Mouse (Mus musculus) liver, adult 2 months (tissue): Measurements from ENCODE around the gene Gm13290. TPM values are rescaled to one million over a fixed set of nuclear protein-coding genes. Genes with fewer than 3 reads are reported as not detected.

Experiments
- DNase-seq: peaks from one replicate; pipeline ENCODE4 v3.0.0-alpha.2; 2011; ENCODE audit warnings: low read depth, low spot score; ENCODE audit errors: extremely low read depth
- H3K27ac ChIP-seq: fragments of 200-500 bp; replicated peaks from 2 replicates; pipeline ENCODE4 v1.5.1; 2012; ENCODE audit warnings: low read depth, mild to moderate bottlenecking, control low read depth, inconsistent platforms, low read length; ENCODE audit not compliant: insufficient read depth
- H3K27me3 ChIP-seq: fragments of 200-500 bp; 2 replicates; pipeline ENCODE4 v1.6.1; 2012; ENCODE audit warnings: mild to moderate bottlenecking, moderate library complexity, low read length, inconsistent platforms; ENCODE audit not compliant: control insufficient read depth, insufficient read depth
- H3K36me3 ChIP-seq: fragments of 200-500 bp; 2 replicates; pipeline ENCODE4 v1.6.1; 2012; ENCODE audit warnings: low read length, inconsistent platforms; ENCODE audit not compliant: control insufficient read depth, insufficient read depth
- H3K4me1 ChIP-seq: fragments of 200-500 bp; 2 replicates; pipeline ENCODE4 v1.6.1; 2011; ENCODE audit warnings: low read length; ENCODE audit not compliant: control insufficient read depth, insufficient read depth
- H3K4me3 ChIP-seq: fragments of 200-500 bp; 2 replicates; pipeline ENCODE4 v1.5.1; 2011; ENCODE audit warnings: low read depth, mild to moderate bottlenecking, control low read depth, low read length, moderate library complexity; ENCODE audit not compliant: insufficient read depth
- H3K79me2 ChIP-seq: fragments of 200-500 bp; 2 replicates; pipeline ENCODE4 v1.6.1; 2012; ENCODE audit warnings: inconsistent platforms, mild to moderate bottlenecking, low read length, moderate library complexity; ENCODE audit not compliant: control insufficient read depth, insufficient read depth
- H3K9ac ChIP-seq: fragments of 200-500 bp; 2 replicates; pipeline ENCODE4 v1.6.1; 2012; ENCODE audit warnings: low read depth, mild to moderate bottlenecking, control low read depth, inconsistent platforms, low read length
- CTCF ChIP-seq: fragments of 200-500 bp; IDR thresholded peaks from 2 replicates; pipeline ENCODE4 v1.5.1; 2011; ENCODE audit warnings: low read depth, low read length, control low read depth
- POLR2A ChIP-seq: fragments of 200-500 bp; IDR thresholded peaks from 2 replicates; pipeline ENCODE4 v1.6.1; 2011; ENCODE audit warnings: low read length, control low read depth; ENCODE audit not compliant: insufficient read depth; ENCODE audit errors: extremely low read depth
- WGBS: fragments of 180-500 bp; shearing (Covaris S2); methylation state at CpG from one replicate; pipeline ENCODE4 v1.1.7; 2018; 5-methylcytosine and 5-hydroxymethylcytosine counted together
- polyA plus RNA-seq: library from polyadenylated mRNA; depleted of rRNA; stranded (reverse); fragments of >200 nt; gene quantifications from 2 replicates; pipeline ENCODE4 v1.2.3, GENCODE M21; 2012; rRNA removed
- total RNA-seq: library from RNA; depleted of rRNA; stranded (reverse); fragments of >200 nt; gene quantifications from 2 replicates; pipeline ENCODE4 v1.2.3, GENCODE M21; 2014; rRNA removed

The Gm13290 gene
- total and polyA plus RNA-seq, 2 experiments = not detected

GRCm38 (mm10) chr4:88815928-88816327 is 42.3 kb downstream of the Gm13290 start, which contains the start of gene Ifna7:
Gene Ifna7, plus strand, starts transcription at chr4:88816228.
- H3K4me3 ChIP-seq = no peak within 1 kb of the TSS
- H3K79me2 ChIP-seq = no peaks in the 10 kb centered on the region
- no peaks in the 10 kb centered on the region for H3K27me3 ChIP-seq
- H3K9ac ChIP-seq = no peak within 1 kb of the TSS
- no peak for TF ChIP-seq CTCF
- no peak for TF ChIP-seq POLR2A
- 48% methylated on average over 3 of the region's 3 CpGs for WGBS
- H3K27ac ChIP-seq = no peak within 1 kb of the TSS
- no peaks in the 10 kb centered on the region for H3K4me1 ChIP-seq
- no peaks in the 10 kb centered on the region for H3K36me3 ChIP-seq
- DNase-seq = no peak

- no peak for DNase-seq
- no peak within 1 kb of the TSS for H3K27ac ChIP-seq
- no peaks in the 10 kb centered on the region for H3K27me3 ChIP-seq
- TF ChIP-seq POLR2A (no peak), CTCF (no peak)
- no peak within 1 kb of the TSS for H3K9ac ChIP-seq
- H3K79me2 ChIP-seq = no peaks in the 10 kb centered on the region
- WGBS = 79% methylated on average over 1 of the region's 1 CpGs
- no peaks in the 10 kb centered on the region for H3K4me1 ChIP-seq
- H3K4me3 ChIP-seq = no peak within 1 kb of the TSS
- no peaks in the 10 kb centered on the region for H3K36me3 ChIP-seq
Measured at GRCm38 (mm10) chr4:88819659-88820058, 46.0 kb downstream of the Gm13290 start, which contains the start of gene Ifna11. Gene Ifna11, plus strand, starts transcription at chr4:88819959.

GRCm38 (mm10) chr4:88822995-88823394 is 49.4 kb downstream of the Gm13290 start:
- no peaks in the 10 kb centered on the region for H3K36me3 ChIP-seq
- no peak overlapping the region for H3K9ac ChIP-seq
- TF ChIP-seq POLR2A (no peak), CTCF (no peak; the same call in 1 of the 2 replicates)
- no peaks in the 10 kb centered on the region for H3K4me1 ChIP-seq
- no peak for DNase-seq
- H3K27ac ChIP-seq = no peak overlapping the region
- no peaks in the 10 kb centered on the region for H3K79me2 ChIP-seq
- H3K27me3 ChIP-seq = no peaks in the 10 kb centered on the region
- H3K4me3 ChIP-seq = no peak overlapping the region
- 25% methylated on average over 4 of the region's 4 CpGs for WGBS

Other genes with a start within 250 kb of the Gm13290 start
Only the 30 nearest of the 31 such genes appear.
- not detected in 2 replicates for gene Ifna14, start 202.0 kb upstream of the Gm13290 start, total RNA-seq
- not detected in 2 replicates for gene Ifna14, start 202.0 kb upstream of the Gm13290 start, polyA plus RNA-seq
- not detected in 2 replicates for gene Ifna9, start 181.4 kb upstream of the Gm13290 start, total RNA-seq
- gene Ifna9, start 181.4 kb upstream of the Gm13290 start, polyA plus RNA-seq = not detected in 2 replicates
- gene Ifna12, start 170.5 kb upstream of the Gm13290 start, total RNA-seq = not detected in 2 replicates
- gene Ifna12, start 170.5 kb upstream of the Gm13290 start, polyA plus RNA-seq = not detected in 2 replicates
- not detected in 2 replicates for gene C87499, start 139.4 kb upstream of the Gm13290 start, total RNA-seq
- gene C87499, start 139.4 kb upstream of the Gm13290 start, polyA plus RNA-seq = not detected in 2 replicates
- not detected in 2 replicates for gene Ifna13, start 129.4 kb upstream of the Gm13290 start, total RNA-seq
- not detected in 2 replicates for gene Ifna13, start 129.4 kb upstream of the Gm13290 start, polyA plus RNA-seq
- gene Ifna16, start 96.9 kb upstream of the Gm13290 start, total RNA-seq = not detected in 2 replicates
- gene Ifna16, start 96.9 kb upstream of the Gm13290 start, polyA plus RNA-seq = not detected in 2 replicates
- gene Ifna2, start 89.9 kb upstream of the Gm13290 start, total RNA-seq = not detected in 2 replicates
- not detected in 2 replicates for gene Ifna2, start 89.9 kb upstream of the Gm13290 start, polyA plus RNA-seq
- gene Ifnab, start 82.5 kb upstream of the Gm13290 start, total RNA-seq = not detected in 2 replicates
- not detected in 2 replicates for gene Ifnab, start 82.5 kb upstream of the Gm13290 start, polyA plus RNA-seq
- 0.18 TPM in 1 of 2 replicates, not detected in the other for gene Gm26566, start 52.0 kb upstream of the Gm13290 start, total RNA-seq
- gene Gm26566, start 52.0 kb upstream of the Gm13290 start, polyA plus RNA-seq = not detected in 2 replicates
- gene Klhl9, start 51.4 kb upstream of the Gm13290 start, total RNA-seq = 60.3 and 68.1 TPM in 2 replicates
- 9.8 and 10.2 TPM in 2 replicates for gene Klhl9, start 51.4 kb upstream of the Gm13290 start, polyA plus RNA-seq
- gene Gm13271, start 19.0 kb upstream of the Gm13290 start, total RNA-seq = not detected in 2 replicates
- gene Gm13271, start 19.0 kb upstream of the Gm13290 start, polyA plus RNA-seq = not detected in 2 replicates
- not detected in 2 replicates for gene Gm13283, start 13.7 kb upstream of the Gm13290 start, total RNA-seq
- not detected in 2 replicates for gene Gm13283, start 13.7 kb upstream of the Gm13290 start, polyA plus RNA-seq
- gene Gm13289, start 3.1 kb downstream of the Gm13290 start, total RNA-seq = not detected in 2 replicates
- not detected in 2 replicates for gene Gm13289, start 3.1 kb downstream of the Gm13290 start, polyA plus RNA-seq
- gene Gm13272, start 6.0 kb downstream of the Gm13290 start, total RNA-seq = not detected in 2 replicates
- not detected in 2 replicates for gene Gm13272, start 6.0 kb downstream of the Gm13290 start, polyA plus RNA-seq
- not detected in 2 replicates for gene Ifnz, start 8.3 kb downstream of the Gm13290 start, total RNA-seq
- not detected in 2 replicates for gene Ifnz, start 8.3 kb downstream of the Gm13290 start, polyA plus RNA-seq
- not detected in 2 replicates for gene Gm13276, start 11.9 kb downstream of the Gm13290 start, total RNA-seq
- not detected in 2 replicates for gene Gm13276, start 11.9 kb downstream of the Gm13290 start, polyA plus RNA-seq
- gene Gm13277, start 14.8 kb downstream of the Gm13290 start, total RNA-seq = not detected in 2 replicates
- not detected in 2 replicates for gene Gm13277, start 14.8 kb downstream of the Gm13290 start, polyA plus RNA-seq
- gene Gm13278, start 17.7 kb downstream of the Gm13290 start, total RNA-seq = not detected in 2 replicates
- not detected in 2 replicates for gene Gm13278, start 17.7 kb downstream of the Gm13290 start, polyA plus RNA-seq
- not detected in 2 replicates for gene Gm13275, start 20.7 kb downstream of the Gm13290 start, total RNA-seq
- gene Gm13275, start 20.7 kb downstream of the Gm13290 start, polyA plus RNA-seq = not detected in 2 replicates
- gene Gm13279, start 23.6 kb downstream of the Gm13290 start, total RNA-seq = not detected in 2 replicates
- not detected in 2 replicates for gene Gm13279, start 23.6 kb downstream of the Gm13290 start, polyA plus RNA-seq
- gene Gm13285, start 25.8 kb downstream of the Gm13290 start, total RNA-seq = not detected in 2 replicates
- gene Gm13285, start 25.8 kb downstream of the Gm13290 start, polyA plus RNA-seq = not detected in 2 replicates
- not detected in 2 replicates for gene Gm13287, start 29.4 kb downstream of the Gm13290 start, total RNA-seq
- not detected in 2 replicates for gene Gm13287, start 29.4 kb downstream of the Gm13290 start, polyA plus RNA-seq
- not detected in 2 replicates for gene Gm13288, start 31.7 kb downstream of the Gm13290 start, total RNA-seq
- not detected in 2 replicates for gene Gm13288, start 31.7 kb downstream of the Gm13290 start, polyA plus RNA-seq
- gene Ifna7, start 42.4 kb downstream of the Gm13290 start, total RNA-seq = not detected in 2 replicates
- not detected in 2 replicates for gene Ifna7, start 42.4 kb downstream of the Gm13290 start, polyA plus RNA-seq
- gene Ifna11, start 46.1 kb downstream of the Gm13290 start, total RNA-seq = not detected in 2 replicates
- not detected in 2 replicates for gene Ifna11, start 46.1 kb downstream of the Gm13290 start, polyA plus RNA-seq
- not detected in 2 replicates for gene Ifna6, start 53.6 kb downstream of the Gm13290 start, total RNA-seq
- not detected in 2 replicates for gene Ifna6, start 53.6 kb downstream of the Gm13290 start, polyA plus RNA-seq
- gene Ifna5, start 61.7 kb downstream of the Gm13290 start, total RNA-seq = not detected in 2 replicates
- gene Ifna5, start 61.7 kb downstream of the Gm13290 start, polyA plus RNA-seq = not detected in 2 replicates
- not detected in 2 replicates for gene Ifna4, start 68.0 kb downstream of the Gm13290 start, total RNA-seq
- not detected in 2 replicates for gene Ifna4, start 68.0 kb downstream of the Gm13290 start, polyA plus RNA-seq
- gene Ifna1, start 76.3 kb downstream of the Gm13290 start, total RNA-seq = not detected in 2 replicates
- not detected in 2 replicates for gene Ifna1, start 76.3 kb downstream of the Gm13290 start, polyA plus RNA-seq
- gene Ifne, start 106.4 kb downstream of the Gm13290 start, total RNA-seq = not detected in 2 replicates
- not detected in 2 replicates for gene Ifne, start 106.4 kb downstream of the Gm13290 start, polyA plus RNA-seq